Mouse (Mus musculus) forebrain, postnatal 0 days (tissue): ENCODE data around the gene Gm10999. TPM values are rescaled to one million over a fixed set of nuclear protein-coding genes. Genes with fewer than 3 reads are reported as not detected.
"Not testable (repeated sequence)": the region's sequence is repeated elsewhere in the genome, so short reads cannot be mapped to it uniquely, and the experiment has no call there.

Experiments used
- ATAC-seq: fragments of 200-750 bp; cut with Nextera tagmentation; 2 replicates; pipeline ENCODE4 v1.8.0; 2017; ENCODE audit warnings: mild to moderate bottlenecking, moderate library complexity
- DNase-seq: peaks from one replicate; pipeline ENCODE4 v3.0.0-alpha.2; 2015
- H3K27ac ChIP-seq: fragments of 300-500 bp; sonication (generic); 2 replicates; pipeline ENCODE4 v1.5.1; 2014; ENCODE audit warnings: low read depth, mild to moderate bottlenecking, antibody characterized with exemption, low read length, moderate library complexity, mixed read lengths
- H3K27me3 ChIP-seq: fragments of 300-500 bp; sonication (generic); 2 replicates; pipeline ENCODE4 v1.6.1; 2014; ENCODE audit warnings: mild to moderate bottlenecking, low read length, mixed read lengths; ENCODE audit not compliant: insufficient read depth
- H3K36me3 ChIP-seq: fragments of 300-500 bp; sonication (generic); 2 replicates; pipeline ENCODE4 v1.6.1; 2014; ENCODE audit warnings: mild to moderate bottlenecking, moderate library complexity; ENCODE audit not compliant: insufficient read depth
- H3K4me1 ChIP-seq: fragments of 300-500 bp; sonication (generic); 2 replicates; pipeline ENCODE4 v1.6.1; 2014; ENCODE audit warnings: antibody characterized with exemption; ENCODE audit not compliant: insufficient read depth
- H3K4me2 ChIP-seq: fragments of 300-500 bp; sonication (generic); 2 replicates; pipeline ENCODE4 v1.6.1; 2014; ENCODE audit warnings: low read depth, mild to moderate bottlenecking, moderate library complexity
- H3K4me3 ChIP-seq: fragments of 300-500 bp; sonication (generic); 2 replicates; pipeline ENCODE4 v1.5.1; 2014; ENCODE audit warnings: low read depth, low read length, mixed read lengths
- H3K9ac ChIP-seq: fragments of 300-500 bp; sonication (generic); 2 replicates; pipeline ENCODE4 v1.6.1; 2014; ENCODE audit warnings: mild to moderate bottlenecking
- H3K9me3 ChIP-seq: fragments of 300-500 bp; sonication (generic); 2 replicates; pipeline ENCODE4 v1.6.1; 2016; ENCODE audit warnings: low read length
- CTCF ChIP-seq: sonication (generic); IDR thresholded peaks from 2 replicates; pipeline ENCODE4 v1.5.1; 2016; ENCODE audit warnings: antibody characterized with exemption, control low read depth, low read depth
- WGBS: fragments of 180-500 bp; shearing (Covaris S2); extraction: QIAGEN DNeasy Blood & Tissue Kit; methylation state at CpG from one replicate; pipeline ENCODE4 v1.1.7; 2014; 5-methylcytosine and 5-hydroxymethylcytosine counted together
- polyA plus RNA-seq: library from polyadenylated mRNA; unstranded; fragments of >200 nt; fragmentation: Nextera tagmentation; extraction: Ambion mirVana; gene quantifications from 2 replicates; pipeline ENCODE4 v1.2.1, GENCODE M21; 2015
- total RNA-seq: library from RNA; depleted of rRNA; stranded (reverse); fragments of >200 nt; gene quantifications from 2 replicates; pipeline ENCODE4 v1.2.3, GENCODE M21; 2014; rRNA removed

Gm10999 gene
- total RNA-seq (not detected in 2 replicates), polyA plus RNA-seq (not detected in 2 replicates)

DNA sequence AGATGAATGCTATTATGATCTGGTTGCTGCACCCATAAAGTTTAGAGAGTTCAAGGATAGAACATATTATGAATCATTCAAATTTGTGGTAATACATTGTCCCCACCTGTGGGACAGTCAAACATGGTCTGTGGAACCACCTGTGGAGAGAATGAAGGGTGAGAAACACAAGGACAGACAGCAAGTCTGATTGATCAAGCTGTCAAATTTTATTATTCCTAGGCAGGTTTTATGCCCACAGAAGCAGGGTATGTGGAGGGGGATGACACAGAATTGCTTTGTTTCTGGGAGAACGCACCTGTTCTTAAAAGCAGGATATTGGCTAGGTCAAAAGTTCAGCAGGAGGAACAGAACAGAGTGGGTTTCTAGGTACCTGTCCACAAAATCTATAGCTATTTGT lies at the start of gene Gm10999:
Gm10999 (minus strand) TSS at position 101 of the 400 bp plus-strand sequence.
- WGBS = 84% methylated on average over 1 of the region's 1 CpGs
- Histone ChIP-seq H3K27ac (no peak within 1 kb of the TSS), H3K4me1 (no peaks in the 10 kb centered on the region), H3K36me3 (no peaks in the 10 kb centered on the region), H3K9me3 (no peaks in the 10 kb centered on the region), H3K27me3 (no peaks in the 10 kb centered on the region), H3K4me3 (no peak within 1 kb of the TSS), H3K4me2 (no peak within 1 kb of the TSS), H3K9ac (no peak within 1 kb of the TSS)
- TF ChIP-seq CTCF = no peak
- ATAC-seq = no peak
- DNase-seq = no peak

DNA sequence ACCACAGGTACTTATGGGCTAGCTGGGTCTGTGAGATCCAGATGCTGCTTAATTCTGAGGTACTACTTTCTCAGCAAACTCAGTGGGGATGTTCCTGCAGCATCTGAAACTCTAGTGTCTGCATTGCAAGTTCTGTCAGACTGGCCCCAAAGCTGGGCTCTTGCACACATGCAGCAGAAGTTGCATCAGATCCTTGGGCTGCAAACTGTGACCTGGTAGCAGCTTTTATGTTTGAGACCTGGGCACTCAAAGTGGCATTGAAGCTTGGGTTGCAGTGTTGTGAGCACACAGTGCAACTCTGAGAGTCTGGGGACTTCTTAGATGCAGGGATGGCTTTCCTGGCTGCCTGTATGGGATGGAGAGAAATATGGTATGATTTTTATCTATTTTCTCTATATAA lies 2.0 kb upstream of the Gm10999 start:
- Histone ChIP-seq H3K4me3 (no peak overlapping the region), H3K27me3 (no peaks in the 10 kb centered on the region), H3K27ac (no peak overlapping the region), H3K36me3 (no peaks in the 10 kb centered on the region), H3K4me1 (no peaks in the 10 kb centered on the region), H3K4me2 (no peak overlapping the region), H3K9ac (no peak overlapping the region), H3K9me3 (no peaks in the 10 kb centered on the region)
- DNase-seq (no peak), ATAC-seq (no peak)
- TF ChIP-seq CTCF = no peak

DNA sequence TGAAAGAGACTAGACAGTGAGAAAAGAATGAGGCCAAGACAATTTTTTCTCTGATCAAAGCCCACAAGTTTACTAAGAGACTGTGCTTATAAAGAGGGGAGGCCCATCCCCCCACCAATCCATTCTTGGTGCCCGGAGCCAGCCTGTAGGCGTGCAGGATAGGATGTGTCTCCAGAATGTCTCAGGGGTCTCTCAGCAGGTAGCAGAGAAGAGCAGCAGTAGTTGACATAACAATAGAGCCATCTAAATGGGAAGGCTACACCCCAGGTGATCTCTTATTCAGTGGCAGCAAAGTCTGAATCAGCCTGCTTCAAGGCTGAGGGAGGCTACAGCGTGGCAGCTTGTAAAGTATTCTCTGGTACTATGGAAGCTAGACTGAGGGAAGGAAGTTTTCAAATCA lies 15.7 kb downstream of the Gm10999 start:
- H3K9me3 ChIP-seq, H3K9ac ChIP-seq, H3K4me2 ChIP-seq, DNase-seq, H3K36me3 ChIP-seq, H3K4me3 ChIP-seq, H3K27me3 ChIP-seq, H3K4me1 ChIP-seq, H3K27ac ChIP-seq, ATAC-seq: not testable (repeated sequence)
- 45% methylated on average over 3 of the region's 3 CpGs for WGBS

Other genes starting within 250 kb of the Gm10999 start
- gene Ccdc7a, start 66.1 kb downstream of the Gm10999 start, total RNA-seq = not detected in 2 replicates
- not detected in 2 replicates for gene Ccdc7a, start 66.1 kb downstream of the Gm10999 start, polyA plus RNA-seq
- not detected in 2 replicates for gene Ccdc7b, start 64.5 kb downstream of the Gm10999 start, total RNA-seq
- gene Ccdc7b, start 64.5 kb downstream of the Gm10999 start, polyA plus RNA-seq = not detected in 2 replicates
- gene 2610044O15Rik8, start 102.7 kb upstream of the Gm10999 start, total RNA-seq = 29.6 and 33.8 TPM in 2 replicates
- 18.0 and 20.1 TPM in 2 replicates for gene 2610044O15Rik8, start 102.7 kb upstream of the Gm10999 start, polyA plus RNA-seq